24 mouse cellular contexts compared by ENCODE assay signal in the genomic region with DNA sequence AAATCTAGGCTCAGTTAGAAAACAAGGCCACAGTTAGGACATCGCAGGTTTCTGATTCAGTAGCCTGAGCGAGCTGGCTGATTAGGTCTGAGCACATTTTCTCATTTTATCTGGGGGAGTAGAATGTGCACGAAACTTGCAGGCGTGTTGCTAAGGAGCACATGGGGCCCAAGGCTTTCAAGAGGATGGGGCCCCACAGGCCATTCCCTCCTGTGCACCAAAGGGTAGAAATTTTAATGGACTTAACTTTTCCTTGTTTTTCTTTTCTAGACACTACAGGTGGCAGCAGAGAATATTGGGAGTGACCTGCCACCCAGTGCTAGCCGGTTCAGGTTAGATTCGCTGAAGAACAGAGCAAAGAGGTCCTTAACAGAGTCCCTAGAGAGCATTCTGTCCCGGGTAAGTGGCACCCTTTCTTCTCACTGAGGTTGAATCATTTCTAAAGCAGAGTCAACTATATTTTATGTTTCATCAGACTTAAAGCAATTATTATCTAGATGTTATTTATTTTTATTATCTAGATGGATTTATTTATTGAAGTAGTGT.
DNase-seq lines count a peak whose midpoint lies in the region; ATAC-seq and TF ChIP-seq lines count a peak whose summit lies in the region.
"Had no signal": no experiment of that assay in that cellular context is flagged by ENCODE, and none has a peak within 500 bp of the region (broad histone marks: within the 10 kb centered on the region; RNA-seq: fewer than 3 reads in every experiment).

No protein-coding gene starts in this region.

- H3K9ac ChIP-seq in kidney, postnatal 0 days (ENCODE audit: low read depth, low read length) = no peak overlapping the region
- H3K9ac ChIP-seq in intestine, embryonic 15.5 days = no peak overlapping the region
- no peak overlapping the region for H3K9ac ChIP-seq in intestine, postnatal 0 days (ENCODE audit: low read depth, low read length)
- H3K9ac ChIP-seq in stomach, postnatal 0 days (ENCODE audit: low read length) = no peak overlapping the region
- H3K9ac ChIP-seq: embryonic facial prominence, embryonic 12.5 days; forebrain, embryonic 13.5 days had no signal

- no peak for ATAC-seq in kidney, postnatal 0 days (replicated peaks; ENCODE audit: low FRiP score, low read depth)
- ATAC-seq in intestine, embryonic 15.5 days = peak; percentile 55
- 0 out of 2 replicates have a peak, but pooled peaks have one; percentile 26 for ATAC-seq in intestine, postnatal 0 days
- ATAC-seq in stomach, postnatal 0 days (ENCODE audit: low FRiP score, low TSS enrichment) = peak; percentile 38; the same call in 1 of the 2 replicates
- ATAC-seq: activated CD4-positive, CD25-positive, alpha-beta regulatory T cell, adult 4 months; CD4-positive, CD25-positive, alpha-beta regulatory T cell, adult 4 months; forebrain, embryonic 13.5 days; Patski had no signal

- WGBS in kidney, postnatal 0 days = 77% methylated on average over 7 of the region's 7 CpGs
- WGBS in intestine, embryonic 15.5 days = 75% methylated on average over 7 of the region's 7 CpGs
- 50% methylated on average over 7 of the region's 7 CpGs for WGBS in intestine, postnatal 0 days
- 70% methylated on average over 7 of the region's 7 CpGs for WGBS in stomach, postnatal 0 days

- TF ChIP-seq EP300 in stomach, postnatal 0 days (optimal IDR thresholded peaks at IDR 0.05) = no peak

- H3K4me2 ChIP-seq in kidney, postnatal 0 days (ENCODE audit: low read length) = no peak overlapping the region
- no peak overlapping the region for H3K4me2 ChIP-seq in intestine, embryonic 15.5 days (replicated peaks)
- H3K4me2 ChIP-seq in intestine, postnatal 0 days (replicated peaks; ENCODE audit: low read depth) = no peak overlapping the region
- H3K4me2 ChIP-seq in stomach, postnatal 0 days (replicated peaks; ENCODE audit: low read depth) = no peak overlapping the region
- H3K4me2 ChIP-seq: embryonic facial prominence, embryonic 12.5 days; forebrain, embryonic 13.5 days had no signal

- no peak overlapping the region for H3K27ac ChIP-seq in kidney, postnatal 0 days
- no peak overlapping the region for H3K27ac ChIP-seq in intestine, embryonic 15.5 days
- no peak overlapping the region; the same call in 1 of the 2 replicates for H3K27ac ChIP-seq in intestine, postnatal 0 days (ENCODE audit: low read depth, low read length)
- H3K27ac ChIP-seq in stomach, postnatal 0 days (replicated peaks) = no peak overlapping the region
- H3K27ac ChIP-seq: embryonic facial prominence, embryonic 10.5 days; embryonic facial prominence, embryonic 12.5 days; forebrain, embryonic 13.5 days had no signal

- no peak for DNase-seq in kidney, postnatal 0 days (ENCODE audit: low spot score)
- DNase-seq in kidney, postnatal 10 days = no peak
- DNase-seq in stomach, postnatal 0 days (ENCODE audit: low spot score) = no peak
- no peak for DNase-seq in frontal cortex, adult 2 months (ENCODE audit: extremely low spot score in 1 of 2, low spot score in 1 of 2)
- DNase-seq in heart, adult 8-10 months (ENCODE audit: low spot score) = no peak
- DNase-seq: adrenal gland, adult 8-10 months; adrenal gland, postnatal 14 days; adrenal gland, postnatal 36 days; B cell, adult 2 months; cerebellum, adult 11-12 months; cerebellum, adult 2 months; cerebellum, adult 9-10 months; cerebellum, postnatal 10 days; cerebellum, postnatal 25 days had no signal

- H3K4me1 ChIP-seq in kidney, postnatal 0 days (replicated peaks; ENCODE audit: insufficient read depth, low read length) = peaks cover 5% of the 10 kb centered on the region; the same call in 1 of the 2 replicates
- H3K4me1 ChIP-seq in intestine, embryonic 15.5 days (replicated peaks) = peaks cover 5% of the 10 kb centered on the region; the same call in 1 of the 2 replicates
- 0 out of 2 replicates have a peak, but pooled peaks cover 2% of the 10 kb centered on the region for H3K4me1 ChIP-seq in intestine, postnatal 0 days (replicated peaks; ENCODE audit: control insufficient read depth, insufficient read depth, low read length)
- H3K4me1 ChIP-seq in stomach, postnatal 0 days (replicated peaks; ENCODE audit: control insufficient read depth, insufficient read depth) = no peaks in the 10 kb centered on the region
- H3K4me1 ChIP-seq: embryonic facial prominence, embryonic 10.5 days; embryonic facial prominence, embryonic 12.5 days; forebrain, embryonic 13.5 days had no signal

- TF ChIP-seq CTCF in kidney, postnatal 0 days (IDR thresholded peaks at IDR 0.05; ENCODE audit: low read depth) = peak; percentile 14; the same call in 1 of the 2 replicates
- TF ChIP-seq CTCF in intestine, postnatal 0 days (IDR thresholded peaks at IDR 0.05; ENCODE audit: low read depth) = no peak
- TF ChIP-seq CTCF in stomach, postnatal 0 days (IDR thresholded peaks at IDR 0.05; ENCODE audit: low read depth) = 0 out of 2 replicates have a peak, but pooled peaks have one; percentile 17

- H3K27me3 ChIP-seq in kidney, postnatal 0 days (ENCODE audit: insufficient read depth, low read length) = no peaks in the 10 kb centered on the region
- no peaks in the 10 kb centered on the region for H3K27me3 ChIP-seq in intestine, embryonic 15.5 days (replicated peaks)
- no peaks in the 10 kb centered on the region for H3K27me3 ChIP-seq in intestine, postnatal 0 days (replicated peaks; ENCODE audit: control insufficient read depth, insufficient read depth, low read length)
- no peaks in the 10 kb centered on the region for H3K27me3 ChIP-seq in stomach, postnatal 0 days (ENCODE audit: control insufficient read depth, insufficient read depth, low read length)
- H3K27me3 ChIP-seq: CH12.LX; embryonic facial prominence, embryonic 12.5 days; forebrain, embryonic 13.5 days; Patski had no signal

- no peak overlapping the region for H3K4me3 ChIP-seq in kidney, postnatal 0 days (replicated peaks; ENCODE audit: low read depth, low read length)
- H3K4me3 ChIP-seq in intestine, embryonic 15.5 days (replicated peaks) = no peak overlapping the region
- H3K4me3 ChIP-seq in intestine, postnatal 0 days (ENCODE audit: low read depth, low read length) = no peak overlapping the region
- H3K4me3 ChIP-seq in stomach, postnatal 0 days (ENCODE audit: low read depth, low read length) = no peak overlapping the region
- H3K4me3 ChIP-seq: embryonic facial prominence, embryonic 10.5 days; embryonic facial prominence, embryonic 12.5 days; forebrain, embryonic 13.5 days had no signal

- no peaks in the 10 kb centered on the region for H3K9me3 ChIP-seq in kidney, postnatal 0 days (replicated peaks; ENCODE audit: low read length)
- H3K9me3 ChIP-seq in intestine, embryonic 15.5 days = no peaks in the 10 kb centered on the region
- no peaks in the 10 kb centered on the region for H3K9me3 ChIP-seq in intestine, postnatal 0 days (ENCODE audit: control insufficient read depth)
- no peaks in the 10 kb centered on the region for H3K9me3 ChIP-seq in stomach, postnatal 0 days (ENCODE audit: control insufficient read depth, low read length)
- H3K9me3 ChIP-seq: embryonic facial prominence, embryonic 10.5 days; embryonic facial prominence, embryonic 12.5 days; forebrain, embryonic 13.5 days; G1E had no signal

- peaks cover 14% of the 10 kb centered on the region for H3K36me3 ChIP-seq in kidney, postnatal 0 days (ENCODE audit: insufficient read depth, low read length)
- peaks cover 17% of the 10 kb centered on the region; the same call in 1 of the 2 replicates for H3K36me3 ChIP-seq in intestine, embryonic 15.5 days
- peaks cover 74% of the 10 kb centered on the region for H3K36me3 ChIP-seq in intestine, postnatal 0 days (ENCODE audit: control insufficient read depth, insufficient read depth)
- H3K36me3 ChIP-seq in stomach, postnatal 0 days (ENCODE audit: control insufficient read depth, insufficient read depth, low read length) = peaks cover 7% of the 10 kb centered on the region; the same call in 1 of the 2 replicates
